Mouse (Mus musculus): ENCODE results near the gene Fbxw10.

The Fbxw10 gene

DNA sequence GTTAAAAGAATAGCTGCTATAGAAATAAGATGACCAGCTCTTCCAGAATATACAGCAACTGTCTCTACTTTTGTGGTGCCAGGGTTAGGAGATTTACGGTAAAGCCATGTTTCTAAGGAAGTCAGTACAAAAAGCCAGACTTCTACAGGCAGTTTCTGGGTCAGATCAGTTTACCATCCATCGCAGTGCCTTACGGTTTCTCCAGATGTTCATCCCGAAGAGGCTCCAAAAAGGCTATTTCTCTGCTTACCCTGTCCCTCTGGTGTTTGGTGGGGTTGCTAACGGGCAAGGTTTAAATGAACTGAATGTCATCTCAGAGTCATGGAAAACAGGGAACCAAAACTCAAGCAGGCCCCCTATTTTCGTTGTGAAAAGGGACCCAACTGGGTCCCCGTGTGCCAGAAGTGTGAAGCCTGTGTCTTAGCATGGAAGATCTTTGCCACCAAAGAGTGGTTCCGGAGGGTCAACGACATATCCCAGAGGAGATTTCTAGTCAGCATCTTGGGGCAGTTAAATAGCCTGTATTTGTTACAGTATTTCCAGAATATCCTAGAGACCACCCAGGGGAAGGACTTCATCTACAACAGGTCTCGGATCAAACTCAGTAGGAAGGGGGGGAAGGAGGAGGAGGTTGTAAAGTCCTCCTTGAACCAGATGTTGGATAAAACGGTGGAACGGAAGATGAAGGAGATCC, at the start of gene Fbxw10:
Gene Fbxw10 (plus strand): TSS at position 109 of the 694 bp plus-strand sequence.
- peak; percentile 73 for DNase-seq (ENCODE audit: low read depth, low spot score)

DNA sequence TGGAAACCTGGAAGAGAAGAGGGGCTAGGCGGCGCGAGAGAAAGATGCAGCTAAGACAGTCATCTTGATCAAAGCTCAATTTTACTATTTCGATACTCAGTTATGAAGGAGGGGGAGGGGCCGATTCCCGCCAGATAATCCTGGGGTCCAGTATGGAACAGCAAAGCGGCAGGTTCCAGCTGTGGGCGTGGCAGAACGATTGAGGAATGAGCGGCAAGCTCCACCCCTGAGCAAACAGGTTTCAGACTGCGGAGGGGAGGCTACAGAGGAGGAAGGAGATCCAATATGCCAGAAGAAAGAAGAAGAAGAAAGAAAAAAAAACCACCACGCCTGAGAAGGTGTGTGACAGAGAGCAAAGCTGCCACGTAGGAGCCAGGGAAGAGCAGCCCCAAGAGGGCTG, 42.8 kb upstream of the Fbxw10 start:
- peak; percentile 77 for DNase-seq (ENCODE audit: low read depth, low spot score)

- DNase-seq (ENCODE audit: low read depth, low spot score), result no peak
Measured at GRCm38 (mm10) chr11:62807965-62808364, 38.9 kb upstream of the Fbxw10 start.

- peak; percentile 27 for DNase-seq (ENCODE audit: low read depth, low spot score)
Measured at GRCm38 (mm10) chr11:62809201-62809600, 37.7 kb upstream of the Fbxw10 start.

GRCm38 (mm10) chr11:62812268-62812667, 34.6 kb upstream of the Fbxw10 start:
- no peak for DNase-seq (ENCODE audit: low read depth, low spot score)

- DNase-seq (ENCODE audit: low read depth, low spot score), result no peak
Measured at GRCm38 (mm10) chr11:62813497-62813896, 33.4 kb upstream of the Fbxw10 start.

GRCm38 (mm10) chr11:62813970-62814624, 32.8 kb upstream of the Fbxw10 start:
- DNase-seq (ENCODE audit: low read depth, low spot score), result no peak

GRCm38 (mm10) chr11:62814625-62815024, 32.2 kb upstream of the Fbxw10 start:
- no peak for DNase-seq (ENCODE audit: low read depth, low spot score)

DNA sequence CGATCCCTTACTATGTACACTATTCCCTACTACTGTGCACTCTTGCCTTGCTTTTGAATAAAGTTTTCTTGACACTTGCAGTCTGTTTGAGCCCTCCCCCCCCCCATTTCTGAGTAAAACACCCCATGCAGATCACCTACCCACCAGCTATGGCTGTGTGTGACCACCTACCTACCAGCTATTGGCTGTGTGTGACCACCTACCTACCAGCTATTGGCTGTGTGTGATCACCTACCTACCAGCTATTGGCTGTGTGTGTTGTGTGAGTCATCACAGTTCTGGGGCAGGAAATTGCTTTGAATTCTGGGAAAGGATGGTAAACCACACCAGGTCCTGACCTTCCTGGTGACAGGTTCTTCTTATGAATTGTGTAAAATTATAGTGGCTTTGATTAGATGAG, 31.4 kb upstream of the Fbxw10 start:
- DNase-seq (ENCODE audit: low read depth, low spot score), result no peak

DNA sequence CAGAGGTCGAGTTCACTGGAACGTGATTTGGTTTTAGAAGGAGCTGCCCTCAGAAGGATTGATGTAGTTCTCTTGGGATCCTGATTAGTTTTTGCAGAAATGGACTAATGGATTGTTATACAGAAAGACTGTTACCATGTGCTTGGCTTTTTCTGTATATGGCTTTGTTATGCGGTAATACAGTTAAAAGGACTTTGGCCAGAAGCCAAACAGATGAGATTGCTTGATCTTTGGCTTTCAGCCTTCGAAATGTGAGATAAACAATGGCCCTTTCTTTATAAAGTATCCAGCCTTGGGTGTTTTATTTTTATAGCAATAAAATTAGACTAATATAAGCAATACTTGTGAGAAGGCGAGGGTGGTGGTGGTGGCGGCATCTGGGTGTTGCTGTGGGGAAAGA, 30.3 kb upstream of the Fbxw10 start:
- no peak for DNase-seq (ENCODE audit: low read depth, low spot score)

GRCm38 (mm10) chr11:62819059-62819686, 27.7 kb upstream of the Fbxw10 start:
- DNase-seq (ENCODE audit: low read depth, low spot score), result no peak

- peak; percentile 92 for DNase-seq (ENCODE audit: low read depth, low spot score)
Measured at GRCm38 (mm10) chr11:62820059-62820541, 26.8 kb upstream of the Fbxw10 start, which contains the start of gene Trim16. Gene Trim16, plus strand, starts transcription at chr11:62820231.

- DNase-seq (ENCODE audit: low read depth, low spot score), result peak; percentile 37
Measured at GRCm38 (mm10) chr11:62820661-62821437, 26.0 kb upstream of the Fbxw10 start.

GRCm38 (mm10) chr11:62821893-62822292, 25.0 kb upstream of the Fbxw10 start:
- DNase-seq (ENCODE audit: low read depth, low spot score), result peak; percentile 64

DNA sequence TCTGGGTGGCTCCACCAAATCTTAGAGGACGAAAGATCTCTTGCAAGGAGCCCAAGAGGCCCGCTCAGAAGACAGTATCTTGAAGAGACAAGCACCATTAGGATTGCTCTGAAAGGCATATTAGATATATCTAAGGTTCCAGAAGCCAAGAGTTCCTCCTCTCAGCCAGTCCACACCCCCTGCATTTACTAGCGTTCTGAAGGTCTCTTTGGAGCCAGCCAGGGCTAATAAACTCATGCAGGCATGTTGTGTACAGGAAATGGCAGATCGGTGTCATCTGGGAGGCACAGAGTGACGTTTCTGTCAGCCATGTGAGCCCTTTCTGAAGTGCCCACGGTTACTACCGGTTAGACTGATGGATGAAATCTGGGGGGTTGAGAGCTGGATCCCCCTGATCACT, 22.7 kb upstream of the Fbxw10 start:
- DNase-seq (ENCODE audit: low read depth, low spot score), result no peak

GRCm38 (mm10) chr11:62825222-62826105, 21.4 kb upstream of the Fbxw10 start:
- peak; percentile 62 for DNase-seq (ENCODE audit: low read depth, low spot score)

DNA sequence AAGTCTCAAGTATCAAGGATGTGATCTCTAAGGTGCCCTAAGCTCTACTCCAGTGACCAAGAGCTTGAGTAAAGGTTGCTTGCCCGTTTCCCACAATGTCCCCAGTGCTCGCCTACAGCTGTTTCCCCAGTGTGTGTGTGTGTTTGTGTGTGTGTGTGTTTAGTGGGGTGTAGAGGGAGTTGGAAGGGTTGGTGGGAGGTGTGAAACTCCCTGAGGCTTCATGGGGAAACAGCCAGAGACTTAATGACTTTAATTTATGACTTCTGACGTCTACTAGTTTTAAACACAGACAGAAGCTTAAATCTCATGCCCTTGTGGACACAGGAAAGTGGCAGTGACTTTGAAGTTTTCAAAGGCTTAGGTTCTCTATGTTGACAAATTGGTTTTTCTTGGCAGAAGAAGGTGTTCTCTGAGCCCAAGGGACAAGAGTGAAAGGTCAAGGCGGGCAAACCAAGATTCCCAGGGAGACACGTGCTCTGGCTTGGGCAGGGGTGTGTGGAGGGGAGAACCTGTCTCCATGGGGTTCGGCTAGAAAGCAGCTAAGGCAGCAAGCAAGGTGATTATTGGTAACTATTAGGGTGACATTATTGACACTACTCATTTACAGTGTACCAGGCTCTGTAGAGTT, 20.6 kb upstream of the Fbxw10 start:
- DNase-seq (ENCODE audit: low read depth, low spot score), result no peak

DNA sequence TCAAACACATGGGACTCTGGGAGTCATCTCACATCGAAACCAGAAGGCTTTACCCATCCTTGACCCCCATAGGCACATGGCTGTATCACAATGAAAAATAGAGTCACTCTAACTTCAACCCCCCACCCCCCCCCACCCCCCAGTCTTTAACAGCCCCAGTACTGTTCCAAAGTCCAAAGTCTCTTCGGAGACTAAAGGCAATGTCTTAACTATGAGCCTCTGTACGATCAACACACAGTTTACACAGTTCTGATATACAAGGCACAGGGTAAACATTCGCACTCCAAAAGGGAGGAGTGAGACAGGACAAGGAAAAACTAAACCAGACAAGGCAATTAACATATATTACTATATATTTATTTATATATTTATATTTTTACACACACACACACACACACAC, 19.7 kb upstream of the Fbxw10 start:
- no peak for DNase-seq (ENCODE audit: low read depth, low spot score)

- DNase-seq (ENCODE audit: low read depth, low spot score), result no peak
Measured at GRCm38 (mm10) chr11:62827911-62828310, 19.0 kb upstream of the Fbxw10 start.

DNA sequence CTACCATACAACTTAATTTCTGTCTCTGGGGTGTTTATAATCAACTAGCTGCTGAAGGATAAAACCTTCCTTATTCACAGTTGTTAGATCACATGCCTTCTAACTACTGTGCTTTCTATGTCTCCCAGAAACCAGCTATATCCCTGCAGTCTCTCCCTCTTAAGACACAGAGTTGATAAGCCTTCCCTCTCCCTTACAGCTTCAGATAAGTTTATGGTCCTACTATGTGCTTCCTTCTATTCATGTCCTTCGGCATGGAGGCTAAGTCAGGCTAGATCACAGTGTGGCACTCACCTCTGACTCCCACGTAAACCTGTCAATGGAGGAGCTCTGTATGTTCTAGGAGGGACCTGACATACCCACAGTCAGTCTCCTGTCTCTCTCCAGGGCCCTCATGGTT, 16.5 kb upstream of the Fbxw10 start:
- no peak for DNase-seq (ENCODE audit: low read depth, low spot score)
